Mouse (Mus musculus) retina, postnatal 1 day (tissue): Measurements from ENCODE around the gene Bmp2k.
"Not testable (repeated sequence)": the region's sequence is repeated elsewhere in the genome, so short reads cannot be mapped to it uniquely, and the experiment has no call there.

Experiments
- DNase-seq: peaks from one replicate; pipeline ENCODE4 v3.0.0-alpha.2; 2012

The Bmp2k gene

GRCm38 (mm10) chr5:97004178-97005030 lies 6.9 kb downstream of the Bmp2k start:
- DNase-seq = no peak

- DNase-seq = no peak
Measured at GRCm38 (mm10) chr5:97005891-97006290, 8.4 kb downstream of the Bmp2k start.

GRCm38 (mm10) chr5:97006929-97007328 lies 9.4 kb downstream of the Bmp2k start:
- DNase-seq = no peak

- DNase-seq = no peak
Measured at GRCm38 (mm10) chr5:97007496-97007895, 10.0 kb downstream of the Bmp2k start.

- DNase-seq = not testable (repeated sequence)
Measured at GRCm38 (mm10) chr5:97009140-97009539, 11.7 kb downstream of the Bmp2k start.

GRCm38 (mm10) chr5:97009601-97010335 lies 12.3 kb downstream of the Bmp2k start:
- no peak for DNase-seq

GRCm38 (mm10) chr5:97015781-97016508 lies 18.5 kb downstream of the Bmp2k start:
- peak; percentile 26 for DNase-seq

- DNase-seq = no peak
Measured at GRCm38 (mm10) chr5:97016842-97017577, 19.5 kb downstream of the Bmp2k start.

- no peak for DNase-seq
Measured at GRCm38 (mm10) chr5:97022305-97023278, 25.1 kb downstream of the Bmp2k start.

GRCm38 (mm10) chr5:97024834-97025233 lies 27.3 kb downstream of the Bmp2k start:
- no peak for DNase-seq

- DNase-seq = peak; percentile 25
Measured at GRCm38 (mm10) chr5:97025650-97026049, 28.2 kb downstream of the Bmp2k start.

- DNase-seq = no peak
Measured at GRCm38 (mm10) chr5:97028004-97028403, 30.5 kb downstream of the Bmp2k start.

- DNase-seq = not testable (repeated sequence)
Measured at GRCm38 (mm10) chr5:97028840-97029239, 31.4 kb downstream of the Bmp2k start.

- no peak for DNase-seq
Measured at GRCm38 (mm10) chr5:97031771-97032170, 34.3 kb downstream of the Bmp2k start.

GRCm38 (mm10) chr5:97045260-97045659 lies 47.8 kb downstream of the Bmp2k start:
- DNase-seq = no peak

GRCm38 (mm10) chr5:97046680-97047079 lies 49.2 kb downstream of the Bmp2k start:
- no peak for DNase-seq

GRCm38 (mm10) chr5:97048905-97049304 lies 51.4 kb downstream of the Bmp2k start:
- no peak for DNase-seq

GRCm38 (mm10) chr5:97054166-97054565 lies 56.7 kb downstream of the Bmp2k start:
- no peak for DNase-seq

GRCm38 (mm10) chr5:97054801-97055200 lies 57.3 kb downstream of the Bmp2k start:
- DNase-seq = no peak

GRCm38 (mm10) chr5:97055511-97056068 lies 58.1 kb downstream of the Bmp2k start:
- DNase-seq = peak; percentile 72

- DNase-seq = no peak
Measured at GRCm38 (mm10) chr5:97056359-97056758, 58.9 kb downstream of the Bmp2k start.
